Mouse (Mus musculus) liver, adult 2 months (tissue): ENCODE results near the gene Fcmr. TPM values are rescaled to one million over a fixed set of nuclear protein-coding genes. Genes with fewer than 3 reads are reported as not detected.
A peak's percentile ranks its signal among the peaks of the same experiment; 100 is the strongest.

ENCODE experiments used
- DNase-seq: peaks from one replicate; pipeline ENCODE4 v3.0.0-alpha.2; 2011; ENCODE audit warnings: low read depth, low spot score; ENCODE audit errors: extremely low read depth
- H3K27ac ChIP-seq: fragments of 200-500 bp; replicated peaks from 2 replicates; pipeline ENCODE4 v1.5.1; 2012; ENCODE audit warnings: low read depth, mild to moderate bottlenecking, control low read depth, inconsistent platforms, low read length; ENCODE audit not compliant: insufficient read depth
- H3K27me3 ChIP-seq: fragments of 200-500 bp; 2 replicates; pipeline ENCODE4 v1.6.1; 2012; ENCODE audit warnings: mild to moderate bottlenecking, moderate library complexity, low read length, inconsistent platforms; ENCODE audit not compliant: control insufficient read depth, insufficient read depth
- H3K36me3 ChIP-seq: fragments of 200-500 bp; 2 replicates; pipeline ENCODE4 v1.6.1; 2012; ENCODE audit warnings: low read length, inconsistent platforms; ENCODE audit not compliant: control insufficient read depth, insufficient read depth
- H3K4me1 ChIP-seq: fragments of 200-500 bp; 2 replicates; pipeline ENCODE4 v1.6.1; 2011; ENCODE audit warnings: low read length; ENCODE audit not compliant: control insufficient read depth, insufficient read depth
- H3K4me3 ChIP-seq: fragments of 200-500 bp; 2 replicates; pipeline ENCODE4 v1.5.1; 2011; ENCODE audit warnings: low read depth, mild to moderate bottlenecking, control low read depth, low read length, moderate library complexity; ENCODE audit not compliant: insufficient read depth
- H3K79me2 ChIP-seq: fragments of 200-500 bp; 2 replicates; pipeline ENCODE4 v1.6.1; 2012; ENCODE audit warnings: inconsistent platforms, mild to moderate bottlenecking, low read length, moderate library complexity; ENCODE audit not compliant: control insufficient read depth, insufficient read depth
- H3K9ac ChIP-seq: fragments of 200-500 bp; 2 replicates; pipeline ENCODE4 v1.6.1; 2012; ENCODE audit warnings: low read depth, mild to moderate bottlenecking, control low read depth, inconsistent platforms, low read length
- CTCF ChIP-seq: fragments of 200-500 bp; IDR thresholded peaks from 2 replicates; pipeline ENCODE4 v1.5.1; 2011; ENCODE audit warnings: low read depth, low read length, control low read depth
- POLR2A ChIP-seq: fragments of 200-500 bp; IDR thresholded peaks from 2 replicates; pipeline ENCODE4 v1.6.1; 2011; ENCODE audit warnings: low read length, control low read depth; ENCODE audit not compliant: insufficient read depth; ENCODE audit errors: extremely low read depth
- WGBS: fragments of 180-500 bp; shearing (Covaris S2); methylation state at CpG from one replicate; pipeline ENCODE4 v1.1.7; 2018; 5-methylcytosine and 5-hydroxymethylcytosine counted together
- polyA plus RNA-seq: library from polyadenylated mRNA; depleted of rRNA; stranded (reverse); fragments of >200 nt; gene quantifications from 2 replicates; pipeline ENCODE4 v1.2.3, GENCODE M21; 2012; rRNA removed
- total RNA-seq: library from RNA; depleted of rRNA; stranded (reverse); fragments of >200 nt; gene quantifications from 2 replicates; pipeline ENCODE4 v1.2.3, GENCODE M21; 2014; rRNA removed

The Fcmr gene
- total RNA-seq (0.09 and 0.54 TPM in 2 replicates), polyA plus RNA-seq (0.81 and 2.6 TPM in 2 replicates)

DNA sequence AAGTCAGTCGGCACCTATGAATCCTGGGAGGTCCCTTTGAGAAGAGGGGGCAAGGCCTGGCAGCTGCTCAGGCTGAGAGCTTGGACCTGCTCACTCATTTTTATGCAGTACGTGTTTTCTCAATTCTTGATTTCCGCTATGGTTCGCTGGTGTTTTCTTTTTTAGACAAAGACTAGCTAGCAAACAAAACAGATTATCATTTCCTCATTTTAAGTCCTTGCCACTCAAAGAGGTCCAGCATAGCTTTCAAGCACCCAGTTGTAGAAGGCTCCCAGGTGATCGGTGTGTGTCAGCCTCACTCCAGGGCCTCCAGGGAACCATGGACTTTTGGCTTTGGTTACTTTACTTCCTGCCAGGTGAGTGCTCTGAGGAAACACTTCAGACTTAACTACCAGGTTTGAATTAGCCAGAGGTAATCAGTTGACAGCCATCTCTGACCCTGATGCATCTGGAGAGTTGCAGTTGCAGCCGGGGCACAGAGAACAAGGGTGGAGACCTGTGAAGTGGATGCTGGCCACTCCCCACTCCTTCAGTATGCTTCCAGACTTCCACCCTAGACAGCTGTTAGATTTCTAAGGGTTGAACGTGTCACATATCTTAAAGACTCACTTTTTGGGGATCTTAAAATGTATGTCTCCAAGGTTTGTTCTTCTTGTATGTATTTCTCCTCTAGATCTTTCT, at the start of gene Fcmr:
Gene Fcmr, plus strand, starts transcription at position 129 of the 681 bp plus-strand sequence.
- peak; percentile 22 for DNase-seq
- Histone ChIP-seq H3K27ac (no peak within 1 kb of the TSS), H3K4me1 (no peaks in the 10 kb centered on the region), H3K27me3 (no peaks in the 10 kb centered on the region), H3K79me2 (no peaks in the 10 kb centered on the region), H3K9ac (no peak within 1 kb of the TSS), H3K4me3 (no peak within 1 kb of the TSS), H3K36me3 (no peaks in the 10 kb centered on the region)
- no peak for TF ChIP-seq CTCF
- TF ChIP-seq POLR2A, result no peak
- WGBS, result 79% methylated on average over 7 of the region's 7 CpGs

DNA sequence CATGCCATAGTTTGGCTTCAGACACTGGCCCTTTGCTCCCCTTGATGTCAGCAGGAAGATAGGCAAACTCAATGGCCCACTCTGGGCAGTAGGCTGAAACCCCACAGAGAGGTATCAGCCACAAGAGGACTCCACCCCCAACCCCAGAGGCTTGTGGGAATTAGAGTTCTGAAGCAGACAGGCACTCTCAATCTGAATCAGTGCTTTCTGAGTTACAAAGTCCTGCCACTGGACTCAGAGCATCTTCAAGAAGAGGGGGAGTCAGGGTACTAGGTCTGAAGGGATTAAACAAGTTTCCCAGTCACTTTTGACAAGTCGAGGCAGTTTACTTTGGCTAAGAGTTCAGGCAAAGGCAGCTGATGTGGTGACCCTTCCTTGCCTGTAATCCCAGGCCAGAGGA, 45.7 kb upstream of the Fcmr start:
- TF ChIP-seq CTCF, result no peak
- TF ChIP-seq POLR2A, result no peak
- Histone ChIP-seq H3K4me1 (peaks cover 17% of the 10 kb centered on the region), H3K36me3 (no peaks in the 10 kb centered on the region)

DNA sequence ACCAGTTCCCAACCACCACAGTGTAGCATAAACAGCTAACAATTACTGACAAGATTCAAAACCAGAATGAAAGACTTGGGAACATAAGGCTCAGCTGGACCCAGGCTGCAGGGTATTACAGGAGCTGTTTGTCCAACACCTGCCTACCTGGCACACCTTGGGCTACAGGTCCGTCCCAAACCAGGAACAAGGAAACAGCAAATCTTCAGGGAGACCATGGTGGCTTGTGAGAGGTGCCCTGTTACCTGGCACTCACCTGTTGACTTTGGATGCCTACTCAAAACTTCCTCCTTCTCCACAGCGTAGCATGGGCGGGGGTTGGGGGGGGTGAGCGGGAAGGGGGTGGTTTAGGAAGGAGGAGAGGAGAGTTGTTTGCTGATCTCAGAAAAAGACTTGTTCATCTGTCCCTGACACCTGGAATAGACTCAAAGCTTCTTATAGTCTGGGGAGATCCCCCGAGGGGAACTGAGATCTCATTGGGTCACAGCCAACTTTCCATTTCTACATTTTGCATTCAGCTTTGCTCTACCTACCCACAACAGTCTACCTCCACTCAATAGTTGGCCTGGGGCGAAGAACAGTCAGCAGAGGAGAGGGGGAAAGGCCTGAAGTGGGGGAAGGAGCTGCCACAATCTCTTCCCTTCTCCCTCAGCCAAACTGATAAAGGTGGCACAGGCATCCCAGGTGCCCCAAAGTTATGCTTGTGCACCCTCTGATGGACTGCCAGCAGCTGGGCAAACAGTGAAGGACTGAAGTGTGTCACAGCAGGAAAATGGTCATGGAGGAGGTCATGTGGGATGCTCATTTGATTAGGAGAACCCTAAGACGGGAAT, 44.9 kb upstream of the Fcmr start:
- peaks cover 17% of the 10 kb centered on the region for H3K4me1 ChIP-seq
- no peaks in the 10 kb centered on the region for H3K79me2 ChIP-seq
- no peak overlapping the region for H3K9ac ChIP-seq
- no peaks in the 10 kb centered on the region for H3K36me3 ChIP-seq
- DNase-seq, result peak; percentile 66
- no peaks in the 10 kb centered on the region for H3K27me3 ChIP-seq
- no peak overlapping the region for H3K4me3 ChIP-seq
- 67% methylated on average over 7 of the region's 7 CpGs for WGBS
- TF ChIP-seq POLR2A, result no peak
- peak; percentile 42 for TF ChIP-seq CTCF
- no peak overlapping the region for H3K27ac ChIP-seq

More for the DNA sequence above, 45.7 kb upstream of the Fcmr start:
- H3K9ac ChIP-seq, result no peak overlapping the region
- 67% methylated on average over 1 of the region's 1 CpGs for WGBS
- H3K4me3 ChIP-seq, result no peak overlapping the region
- no peak overlapping the region for H3K27ac ChIP-seq
- no peak for DNase-seq
- no peaks in the 10 kb centered on the region for H3K79me2 ChIP-seq
- no peaks in the 10 kb centered on the region for H3K27me3 ChIP-seq

DNA sequence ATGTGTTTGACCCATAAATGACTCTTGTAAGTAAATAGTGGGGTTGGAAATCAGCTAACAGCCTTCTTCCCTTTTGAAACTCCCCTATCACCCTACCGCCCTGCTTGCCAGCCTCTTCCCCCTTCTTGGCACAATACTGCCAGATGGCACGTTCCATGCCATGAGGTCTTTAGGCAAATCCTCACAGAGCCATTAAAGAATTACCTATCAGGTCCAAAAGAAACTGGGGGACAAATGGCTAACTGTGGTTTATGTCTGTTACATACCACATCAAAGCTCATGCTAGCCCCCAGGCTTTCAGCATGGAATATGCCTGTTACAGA, 44.4 kb upstream of the Fcmr start:
- Histone ChIP-seq H3K27ac (peak overlapping the region; percentile 85), H3K9ac (no peak overlapping the region), H3K36me3 (no peaks in the 10 kb centered on the region), H3K4me1 (peaks cover 17% of the 10 kb centered on the region), H3K27me3 (no peaks in the 10 kb centered on the region), H3K79me2 (no peaks in the 10 kb centered on the region), H3K4me3 (no peak overlapping the region)
- TF ChIP-seq POLR2A, result no peak
- TF ChIP-seq CTCF, result no peak
- 43% methylated on average over 2 of the region's 2 CpGs for WGBS
- DNase-seq, result no peak

DNA sequence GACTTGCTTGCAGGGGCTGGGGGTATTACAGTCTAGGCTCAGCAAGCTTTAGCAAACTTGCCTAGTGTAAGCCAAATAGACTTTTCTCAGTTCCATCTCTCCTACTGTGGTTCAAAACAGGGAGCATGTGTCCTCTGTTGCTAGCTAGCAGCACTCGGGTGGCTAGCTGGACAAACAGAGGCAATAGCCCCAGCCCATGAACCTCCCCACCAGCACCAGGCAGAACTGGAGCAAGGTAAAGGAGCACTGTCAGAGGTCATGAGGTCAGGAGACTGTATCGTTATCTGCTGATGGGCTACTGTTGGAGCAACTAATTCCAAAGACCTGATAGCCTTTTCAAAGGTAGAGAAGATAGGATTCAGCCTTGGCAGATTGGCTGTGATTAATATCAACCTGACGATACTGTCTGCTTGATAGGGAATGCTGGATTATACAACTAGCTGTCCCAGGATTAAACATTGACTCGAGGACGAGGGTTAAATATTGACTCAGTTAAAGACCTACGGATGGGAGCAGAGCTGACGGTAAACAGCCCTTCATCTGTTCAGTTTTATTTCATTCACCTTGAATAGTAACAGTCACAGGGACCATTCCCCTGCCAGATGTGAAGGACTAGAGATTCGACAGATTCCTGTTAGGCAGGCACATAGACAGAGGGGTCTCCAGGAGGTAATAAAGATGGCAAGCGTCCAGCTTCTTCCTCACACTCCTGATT, 43.4 kb upstream of the Fcmr start:
- Histone ChIP-seq H3K27ac (peak overlapping the region; percentile 99), H3K4me3 (no peak overlapping the region), H3K27me3 (no peaks in the 10 kb centered on the region), H3K36me3 (no peaks in the 10 kb centered on the region), H3K4me1 (peaks cover 24% of the 10 kb centered on the region), H3K9ac (peak overlapping the region; percentile 35), H3K79me2 (0 out of 2 replicates have a peak, but pooled peaks cover 4% of the 10 kb centered on the region)
- TF ChIP-seq POLR2A (no peak), CTCF (no peak)
- 19% methylated on average over 9 of the region's 9 CpGs for WGBS
- DNase-seq, result peak; percentile 99
